Mouse (Mus musculus): ENCODE data around the gene Astl. TPM values are rescaled to one million over a fixed set of nuclear protein-coding genes. Genes with fewer than 3 reads are reported as not detected.

Gene Astl
- polyA plus RNA-seq, 1 experiment from 2014 or later = not detected

- 91% methylated on average over 2 of the region's 2 CpGs for WGBS
- H3K36me3 ChIP-seq = no peaks in the 10 kb centered on the region
- H3K9ac ChIP-seq = no peak overlapping the region
- no peak for ATAC-seq (ENCODE audit: low FRiP score)
- peaks cover 16% of the 10 kb centered on the region for H3K27me3 ChIP-seq
- no peak overlapping the region for H3K4me3 ChIP-seq
- H3K9me3 ChIP-seq = no peaks in the 10 kb centered on the region
- H3K4me1 ChIP-seq (replicated peaks) = 0 out of 2 replicates have a peak, but pooled peaks cover 8% of the 10 kb centered on the region
- H3K27ac ChIP-seq = no peak overlapping the region
- H3K4me2 ChIP-seq = no peak overlapping the region
Observed at GRCm38 (mm10) chr2:127372082-127372481, 33.6 kb downstream of the Astl start.

GRCm38 (mm10) chr2:127374131-127374530 lies 35.7 kb downstream of the Astl start:
- WGBS = 94% methylated on average over 3 of the region's 3 CpGs

GRCm38 (mm10) chr2:127375087-127375486 lies 36.6 kb downstream of the Astl start:
- no peak overlapping the region for H3K27ac ChIP-seq
- WGBS = 71% methylated on average over 3 of the region's 3 CpGs
- H3K36me3 ChIP-seq = no peaks in the 10 kb centered on the region
- no peak overlapping the region for H3K9ac ChIP-seq
- peaks cover 3% of the 10 kb centered on the region; the same call in 1 of the 2 replicates for H3K27me3 ChIP-seq
- ATAC-seq (ENCODE audit: low FRiP score) = no peak
- H3K4me3 ChIP-seq = no peak overlapping the region
- peaks cover 20% of the 10 kb centered on the region for H3K4me1 ChIP-seq (replicated peaks)
- no peaks in the 10 kb centered on the region for H3K9me3 ChIP-seq
- no peak overlapping the region for H3K4me2 ChIP-seq

More at GRCm38 (mm10) chr2:127374131-127374530, 35.7 kb downstream of the Astl start:
- Histone ChIP-seq H3K9ac (no peak overlapping the region), H3K4me1 (replicated peaks) (peaks cover 20% of the 10 kb centered on the region), H3K4me3 (no peak overlapping the region), H3K36me3 (no peaks in the 10 kb centered on the region), H3K9me3 (no peaks in the 10 kb centered on the region), H3K27me3 (peaks cover 3% of the 10 kb centered on the region; the same call in 1 of the 2 replicates), H3K27ac (no peak overlapping the region), H3K4me2 (no peak overlapping the region)
- no peak for ATAC-seq (ENCODE audit: low FRiP score)

GRCm38 (mm10) chr2:127375759-127376341 lies 37.4 kb downstream of the Astl start:
- no peak overlapping the region for H3K4me3 ChIP-seq
- 50% methylated on average over 7 of the region's 7 CpGs for whole genome bisulfite sequencing
- ATAC-seq (ENCODE audit: low FRiP score) = 0 out of 2 replicates have a peak, but pooled peaks have one; percentile 12
- H3K36me3 ChIP-seq = no peaks in the 10 kb centered on the region
- H3K27me3 ChIP-seq = 0 out of 2 replicates have a peak, but pooled peaks cover 3% of the 10 kb centered on the region
- no peak overlapping the region for H3K4me2 ChIP-seq
- no peak overlapping the region for H3K27ac ChIP-seq
- no peak overlapping the region for H3K9ac ChIP-seq
- H3K4me1 ChIP-seq (replicated peaks) = peaks cover 16% of the 10 kb centered on the region
- H3K9me3 ChIP-seq = no peaks in the 10 kb centered on the region

GRCm38 (mm10) chr2:127376423-127377051 lies 38.1 kb downstream of the Astl start:
- H3K4me1 ChIP-seq (replicated peaks) = peaks cover 12% of the 10 kb centered on the region
- no peaks in the 10 kb centered on the region for H3K9me3 ChIP-seq
- H3K4me2 ChIP-seq = no peak overlapping the region
- no peak overlapping the region for H3K4me3 ChIP-seq
- 81% methylated on average over 6 of the region's 6 CpGs for WGBS
- H3K27me3 ChIP-seq = 0 out of 2 replicates have a peak, but pooled peaks cover 3% of the 10 kb centered on the region
- H3K36me3 ChIP-seq = no peaks in the 10 kb centered on the region
- H3K27ac ChIP-seq = no peak overlapping the region
- H3K9ac ChIP-seq = no peak overlapping the region
- ATAC-seq (ENCODE audit: low FRiP score) = no peak

GRCm38 (mm10) chr2:127377942-127378610 lies 39.6 kb downstream of the Astl start:
- H3K27me3 ChIP-seq = 0 out of 2 replicates have a peak, but pooled peaks cover 3% of the 10 kb centered on the region
- 61% methylated on average over 7 of the region's 7 CpGs for WGBS
- peak; percentile 52; the same call in 1 of the 2 replicates for ATAC-seq (ENCODE audit: low FRiP score)
- H3K9me3 ChIP-seq = no peaks in the 10 kb centered on the region
- H3K4me3 ChIP-seq = no peak overlapping the region
- no peaks in the 10 kb centered on the region for H3K36me3 ChIP-seq
- no peak overlapping the region for H3K27ac ChIP-seq
- H3K4me1 ChIP-seq (replicated peaks) = peaks cover 12% of the 10 kb centered on the region
- no peak overlapping the region for H3K4me2 ChIP-seq
- no peak overlapping the region for H3K9ac ChIP-seq

GRCm38 (mm10) chr2:127378611-127378990 lies 40.2 kb downstream of the Astl start:
- H3K9ac ChIP-seq = no peak overlapping the region
- H3K4me2 ChIP-seq = no peak overlapping the region
- 0 out of 2 replicates have a peak, but pooled peaks cover 3% of the 10 kb centered on the region for H3K27me3 ChIP-seq
- H3K4me1 ChIP-seq (replicated peaks) = peaks cover 12% of the 10 kb centered on the region
- no peaks in the 10 kb centered on the region for H3K9me3 ChIP-seq
- no peak for ATAC-seq (ENCODE audit: low FRiP score)
- H3K4me3 ChIP-seq = no peak overlapping the region
- no peak overlapping the region for H3K27ac ChIP-seq
- H3K36me3 ChIP-seq = no peaks in the 10 kb centered on the region
- WGBS = 77% methylated on average over 7 of the region's 7 CpGs

- H3K27ac ChIP-seq = no peak overlapping the region
- WGBS = 78% methylated on average over 3 of the region's 3 CpGs
- H3K4me3 ChIP-seq = no peak overlapping the region
- peaks cover 12% of the 10 kb centered on the region for H3K4me1 ChIP-seq (replicated peaks)
- H3K27me3 ChIP-seq = 0 out of 2 replicates have a peak, but pooled peaks cover 3% of the 10 kb centered on the region
- H3K36me3 ChIP-seq = no peaks in the 10 kb centered on the region
- no peak for ATAC-seq (ENCODE audit: low FRiP score)
- no peak overlapping the region for H3K4me2 ChIP-seq
- no peak overlapping the region for H3K9ac ChIP-seq
- H3K9me3 ChIP-seq = no peaks in the 10 kb centered on the region
Observed at GRCm38 (mm10) chr2:127379250-127379649, 40.8 kb downstream of the Astl start.

GRCm38 (mm10) chr2:127383881-127384280 lies 45.4 kb downstream of the Astl start:
- no peak for ATAC-seq (ENCODE audit: low FRiP score)
- Histone ChIP-seq H3K27ac (no peak overlapping the region), H3K36me3 (no peaks in the 10 kb centered on the region), H3K9me3 (no peaks in the 10 kb centered on the region), H3K27me3 (no peaks in the 10 kb centered on the region), H3K4me3 (no peak overlapping the region), H3K4me1 (replicated peaks) (no peaks in the 10 kb centered on the region), H3K9ac (no peak overlapping the region), H3K4me2 (no peak overlapping the region)
- 74% methylated on average over 7 of the region's 7 CpGs for WGBS

GRCm38 (mm10) chr2:127387521-127387920 lies 49.1 kb downstream of the Astl start:
- Histone ChIP-seq H3K4me3 (no peak overlapping the region), H3K9ac (no peak overlapping the region), H3K36me3 (no peaks in the 10 kb centered on the region), H3K27ac (no peak overlapping the region), H3K9me3 (no peaks in the 10 kb centered on the region), H3K4me1 (replicated peaks) (peaks cover 3% of the 10 kb centered on the region; the same call in 1 of the 2 replicates), H3K4me2 (no peak overlapping the region), H3K27me3 (no peaks in the 10 kb centered on the region)
- WGBS = 83% methylated on average over 2 of the region's 2 CpGs
- no peak for ATAC-seq (ENCODE audit: low FRiP score)

GRCm38 (mm10) chr2:127390352-127390751 lies 51.9 kb downstream of the Astl start:
- H3K9ac ChIP-seq = no peak overlapping the region
- H3K4me1 ChIP-seq (replicated peaks) = peaks cover 3% of the 10 kb centered on the region; the same call in 1 of the 2 replicates
- 81% methylated on average over 3 of the region's 3 CpGs for WGBS
- H3K27me3 ChIP-seq = no peaks in the 10 kb centered on the region
- no peaks in the 10 kb centered on the region for H3K36me3 ChIP-seq
- no peaks in the 10 kb centered on the region for H3K9me3 ChIP-seq
- no peak overlapping the region for H3K27ac ChIP-seq
- no peak for ATAC-seq (ENCODE audit: low FRiP score)
- H3K4me3 ChIP-seq = no peak overlapping the region
- H3K4me2 ChIP-seq = no peak overlapping the region

- Histone ChIP-seq H3K27ac (no peak overlapping the region), H3K9ac (no peak overlapping the region), H3K9me3 (no peaks in the 10 kb centered on the region), H3K4me3 (no peak overlapping the region), H3K36me3 (no peaks in the 10 kb centered on the region), H3K27me3 (no peaks in the 10 kb centered on the region), H3K4me2 (no peak overlapping the region), H3K4me1 (replicated peaks) (peaks cover 3% of the 10 kb centered on the region; the same call in 1 of the 2 replicates)
- WGBS = 62% methylated on average over 4 of the region's 4 CpGs
- no peak for ATAC-seq (ENCODE audit: low FRiP score)
Observed at GRCm38 (mm10) chr2:127390846-127391245, 52.4 kb downstream of the Astl start.
